Mouse (Mus musculus) c-Kit-negative CD71-positive TER-119-positive erythroid progenitor cells, embryonic 14.5 days (primary cell): ENCODE results near the gene Cd3g.
A peak's percentile ranks its signal among the peaks of the same experiment; 100 is the strongest.
"Not testable (repeated sequence)": the region's sequence is repeated elsewhere in the genome, so short reads cannot be mapped to it uniquely, and the experiment has no call there.

ENCODE experiments used
- DNase-seq: peaks from one replicate; pipeline ENCODE4 v3.0.0-alpha.2; 2013; ENCODE audit warnings: low read depth, low spot score

The Cd3g gene

DNA sequence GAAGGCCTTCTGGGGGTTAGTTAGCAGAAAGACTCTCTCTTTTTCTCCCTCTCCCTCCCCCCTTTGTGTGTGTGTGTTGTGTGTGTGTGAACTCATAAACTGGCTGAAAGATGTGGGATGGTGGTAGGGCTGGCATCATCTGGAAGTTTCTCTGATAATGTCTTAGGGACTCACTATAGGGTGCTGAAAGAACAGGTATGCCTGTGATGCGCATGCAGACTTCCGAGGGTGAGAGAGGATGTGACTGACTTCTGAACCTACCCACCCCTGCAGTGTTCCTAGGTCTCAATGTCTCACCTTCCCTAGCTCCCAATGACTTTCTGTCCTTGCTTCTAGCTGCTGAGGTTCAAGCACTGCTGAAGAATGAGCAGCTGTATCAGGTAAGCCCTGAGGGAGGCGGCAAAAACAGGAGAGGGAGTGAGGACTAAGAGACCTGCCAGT, 5.5 kb upstream of the Cd3g start:
- DNase-seq, result no peak

DNA sequence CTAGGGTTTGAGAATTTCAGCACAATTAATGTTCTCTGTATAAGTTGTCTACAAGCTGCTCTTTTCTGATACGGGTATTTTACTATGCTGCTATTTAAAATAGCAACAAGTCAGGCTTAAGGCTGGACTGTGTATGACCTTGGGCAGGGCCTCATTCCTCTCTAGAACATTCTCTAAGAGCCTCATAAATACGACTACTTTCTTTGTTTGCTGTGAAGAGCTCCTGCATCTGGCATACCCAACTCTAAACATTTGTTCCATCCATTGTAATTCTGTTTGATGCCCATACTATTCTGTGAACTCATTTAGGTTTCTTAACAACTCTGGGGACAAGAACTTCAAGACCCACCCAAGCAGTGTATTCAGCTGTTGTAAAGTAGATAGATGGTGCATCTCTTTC, 2.8 kb upstream of the Cd3g start:
- DNase-seq, result no peak

- DNase-seq, result no peak
These were observed 2.3 kb upstream of the Cd3g start for GRCm38 (mm10) chr9:44982531-44982930.

DNA sequence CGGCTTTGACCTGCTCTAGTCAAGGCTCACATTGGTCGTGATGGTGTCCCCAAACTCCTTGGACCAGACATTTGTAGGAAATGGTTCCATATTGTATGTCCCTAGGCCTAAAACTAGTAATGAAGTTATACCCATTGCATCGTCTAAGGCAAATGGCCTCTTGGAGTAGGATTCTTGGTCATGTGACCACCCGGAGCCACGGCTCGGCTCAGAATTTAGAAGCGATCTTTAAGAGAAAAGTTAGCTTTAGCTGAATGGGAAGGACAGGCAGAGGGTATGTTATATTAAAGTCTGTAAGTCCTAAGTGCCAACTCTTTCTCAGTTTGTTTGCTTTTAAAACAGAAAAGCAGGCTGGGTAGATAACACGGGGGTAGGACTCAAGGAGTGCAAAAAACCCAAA, 1.9 kb upstream of the Cd3g start:
- no peak for DNase-seq

- DNase-seq, result no peak
These were observed 1.4 kb upstream of the Cd3g start, which contains the start of gene Cd3d for GRCm38 (mm10) chr9:44981676-44982075. Gene Cd3d (plus strand): TSS chr9:44981786.

DNA sequence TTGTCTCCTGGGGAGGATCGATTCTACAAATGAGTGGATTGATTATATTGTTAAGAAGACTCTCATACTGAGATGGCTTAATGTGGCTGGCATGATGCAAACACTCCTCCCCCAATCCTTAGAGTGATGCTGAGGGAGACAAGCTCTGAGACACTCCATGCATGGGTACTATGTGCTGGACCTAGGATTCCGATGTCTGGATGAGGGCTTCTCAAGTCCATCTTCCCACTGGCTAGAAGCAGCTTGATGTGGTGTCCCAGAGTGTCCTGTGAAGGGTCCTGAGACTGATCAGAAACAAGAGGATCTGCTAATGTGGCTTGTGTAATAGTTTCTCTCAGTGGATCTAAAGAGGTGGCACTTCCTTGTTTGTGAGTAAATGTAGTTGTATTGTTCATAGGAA, 873 bp upstream of the Cd3g start:
- no peak for DNase-seq

DNA sequence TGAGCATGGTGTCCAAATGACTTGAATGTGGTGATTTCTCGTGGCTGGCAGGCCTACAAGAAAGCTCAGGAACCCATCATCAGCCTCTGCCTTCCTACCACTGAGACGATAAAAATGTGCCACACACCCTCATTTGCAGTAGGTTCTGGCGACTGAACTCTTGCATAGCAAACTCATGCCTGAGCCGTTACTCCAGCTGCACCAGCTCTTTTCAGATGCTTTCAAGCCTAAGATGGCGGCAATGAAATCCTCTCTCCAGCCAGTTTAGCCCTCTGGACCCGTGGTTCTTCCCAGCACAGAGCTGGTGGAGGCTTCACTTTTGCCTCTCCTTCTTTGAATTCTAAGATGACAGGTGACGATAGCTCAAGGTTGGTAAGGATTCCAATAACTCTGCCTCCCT, 425 bp downstream of the Cd3g start:
- DNase-seq, result no peak

DNA sequence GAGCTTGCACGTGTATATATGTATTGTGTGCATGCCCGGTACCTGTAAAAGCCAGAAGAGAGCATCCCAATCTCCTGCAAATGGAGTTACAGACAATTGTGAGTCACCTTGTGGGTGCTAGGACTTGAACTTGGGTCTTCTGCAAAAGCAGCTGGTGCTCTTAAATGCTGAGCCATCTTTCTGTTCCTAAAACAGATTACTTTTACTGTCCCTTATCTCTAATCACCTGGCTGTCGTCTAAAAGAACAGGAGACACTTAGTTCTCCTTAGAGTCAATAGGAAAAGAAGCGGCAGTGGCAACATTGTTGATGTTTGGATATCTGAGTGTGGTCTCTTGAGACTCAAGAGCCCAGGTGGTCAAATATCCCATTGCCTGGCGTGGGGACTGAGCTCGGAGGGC, 2.4 kb downstream of the Cd3g start:
- no peak for DNase-seq

- DNase-seq, result no peak
These were observed 10.8 kb downstream of the Cd3g start for GRCm38 (mm10) chr9:44969450-44969849.

DNA sequence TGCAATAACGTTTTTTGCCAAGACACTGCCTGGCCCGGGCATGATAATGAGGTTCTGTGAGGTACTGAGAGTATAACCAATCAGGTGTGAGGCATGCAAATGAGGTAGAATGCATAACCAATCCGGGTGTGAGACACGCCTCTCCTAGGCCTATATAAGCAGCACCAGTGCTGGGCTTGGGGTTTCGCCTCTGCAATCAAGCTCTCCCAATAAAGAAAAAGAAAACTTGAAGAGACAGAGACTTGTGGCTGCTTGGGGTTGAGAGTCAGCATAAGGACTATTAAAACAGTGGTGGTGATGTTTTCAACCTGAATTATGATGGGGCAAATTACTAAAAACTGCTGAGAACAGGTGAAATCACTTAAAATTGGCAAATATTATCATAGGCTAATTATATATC, 12.5 kb downstream of the Cd3g start:
- DNase-seq, result not testable (repeated sequence)

- peak; percentile 81 for DNase-seq
These were observed 13.4 kb downstream of the Cd3g start for GRCm38 (mm10) chr9:44966815-44967242.

- DNase-seq, result peak; percentile 16
These were observed 14.3 kb downstream of the Cd3g start for GRCm38 (mm10) chr9:44965833-44966466.

GRCm38 (mm10) chr9:44965126-44965832, 15.0 kb downstream of the Cd3g start, which contains the start of gene Ube4a:
Gene Ube4a (minus strand): TSS chr9:44965600.
- DNase-seq, result peak; percentile 99

DNA sequence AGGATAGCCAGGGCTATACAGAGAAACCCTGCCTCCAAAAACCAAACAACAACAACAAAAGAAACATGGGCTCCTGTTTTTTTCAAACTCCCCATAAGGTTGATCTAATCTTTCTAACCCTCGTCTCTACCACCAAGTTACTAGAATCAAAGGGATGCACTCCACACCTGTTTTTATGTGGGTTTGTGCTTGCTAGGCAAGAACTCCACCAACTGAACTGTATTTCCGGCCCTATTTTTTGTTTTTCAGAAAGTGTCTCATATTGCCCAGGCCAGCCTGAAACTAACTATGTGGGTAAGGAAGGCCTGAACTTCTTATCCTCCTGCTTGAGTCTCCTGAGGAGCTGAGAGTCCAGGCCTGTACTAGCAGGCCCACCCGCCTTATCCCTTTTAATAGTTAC, 25.8 kb downstream of the Cd3g start:
- no peak for DNase-seq

GRCm38 (mm10) chr9:44947836-44948235, 32.4 kb downstream of the Cd3g start:
- no peak for DNase-seq

- DNase-seq, result no peak
These were observed 34.0 kb downstream of the Cd3g start for GRCm38 (mm10) chr9:44946185-44946695.

GRCm38 (mm10) chr9:44942421-44942820, 37.8 kb downstream of the Cd3g start:
- no peak for DNase-seq

GRCm38 (mm10) chr9:44941756-44942155, 38.5 kb downstream of the Cd3g start:
- DNase-seq, result no peak

DNA sequence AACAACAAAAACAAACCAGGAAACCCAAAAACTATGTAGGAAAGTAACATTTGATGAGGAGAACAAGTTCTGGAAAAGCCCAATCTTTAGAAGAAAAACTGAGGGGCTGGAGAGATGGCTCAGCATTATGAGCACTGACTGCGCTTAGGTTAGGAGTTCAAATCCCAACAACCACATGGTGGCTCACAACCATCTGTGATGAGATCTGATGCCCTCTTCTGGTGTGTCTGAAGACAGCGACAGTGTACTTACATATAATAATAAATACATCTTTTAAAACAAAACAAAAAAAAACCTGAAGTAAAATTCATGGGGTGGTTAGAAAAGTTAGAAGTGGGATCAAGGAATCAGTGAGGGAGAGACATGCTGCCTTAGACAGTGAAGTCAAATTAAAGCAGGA, 58.7 kb downstream of the Cd3g start:
- no peak for DNase-seq

- DNase-seq, result no peak
These were observed 59.1 kb downstream of the Cd3g start for GRCm38 (mm10) chr9:44921123-44921468.

GRCm38 (mm10) chr9:44920374-44921122, 59.7 kb downstream of the Cd3g start, which contains the start of gene Atp5l:
Gene Atp5l (minus strand): TSS chr9:44920742.
- DNase-seq, result peak; percentile 92

GRCm38 (mm10) chr9:44919606-44920005, 60.6 kb downstream of the Cd3g start:
- peak; percentile 26 for DNase-seq
